Mouse (Mus musculus) induced T-regulatory cell, adult 2 months (primary cell): ENCODE measurements around the gene Cdc6.
"Not testable (repeated sequence)": the region's sequence is repeated elsewhere in the genome, so short reads cannot be mapped to it uniquely, and the experiment has no call there.

Experiments
- DNase-seq: peaks from one replicate; pipeline ENCODE4 v3.0.0-alpha.2; 2012; ENCODE audit warnings: low read depth

Cdc6 gene

DNA sequence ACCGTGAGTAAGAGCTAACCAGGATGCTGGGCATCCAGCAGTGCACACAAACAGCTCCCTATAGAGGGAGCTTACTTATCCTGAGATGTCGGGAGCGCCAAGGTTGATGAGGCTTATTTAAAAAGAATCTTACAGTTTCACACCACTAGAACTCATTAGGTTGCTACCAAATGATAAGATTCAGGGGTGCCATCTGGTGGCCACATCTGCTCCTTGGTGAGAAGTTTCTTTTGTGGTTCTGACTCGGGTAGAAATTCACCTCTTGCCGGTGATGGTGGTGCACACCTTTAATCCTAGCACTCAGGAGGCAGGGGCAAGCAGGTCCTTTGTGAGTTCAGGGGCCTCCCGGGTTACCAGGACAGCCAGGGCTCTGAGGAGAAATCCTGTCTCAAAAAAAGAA, 2.1 kb downstream of the Cdc6 start:
- DNase-seq = peak; percentile 89

DNA sequence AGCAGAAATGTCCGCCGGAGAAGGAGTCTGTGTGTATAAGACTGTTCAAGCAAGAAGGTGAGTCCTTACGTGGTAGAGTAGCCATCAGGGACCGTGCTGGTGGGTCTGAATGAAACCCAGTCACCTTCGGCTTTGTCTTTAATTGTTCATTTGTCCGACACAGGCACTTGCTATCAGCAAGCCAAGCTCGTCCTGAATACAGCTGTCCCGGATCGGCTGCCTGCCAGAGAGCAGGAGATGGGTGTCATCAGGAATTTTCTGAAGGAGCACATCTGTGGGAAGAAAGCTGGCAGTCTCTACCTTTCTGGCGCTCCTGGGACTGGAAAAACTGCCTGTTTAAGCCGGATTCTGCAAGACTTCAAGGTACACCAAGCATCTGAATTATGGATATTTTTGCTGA, 2.8 kb downstream of the Cdc6 start:
- no peak for DNase-seq

DNA sequence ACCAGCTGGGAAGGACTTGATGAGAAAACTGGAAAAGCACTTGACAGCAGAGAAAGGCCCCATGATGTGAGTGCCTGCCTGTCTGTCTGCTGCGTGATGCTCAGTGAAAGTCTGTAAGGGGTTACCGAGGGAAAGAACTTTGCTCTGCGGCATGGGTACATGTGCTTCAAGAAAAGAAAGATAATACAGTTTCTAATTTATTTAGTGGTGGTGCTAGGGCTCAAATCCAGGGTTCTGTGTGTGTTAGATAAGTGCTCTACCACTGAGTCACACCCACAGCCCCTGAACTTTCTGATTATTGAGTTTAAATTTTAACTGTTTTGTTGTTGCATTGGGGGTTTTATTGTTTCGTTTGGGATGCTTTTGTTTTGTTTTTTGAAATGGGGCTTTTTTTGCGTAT, 3.9 kb downstream of the Cdc6 start:
- DNase-seq = no peak

DNA sequence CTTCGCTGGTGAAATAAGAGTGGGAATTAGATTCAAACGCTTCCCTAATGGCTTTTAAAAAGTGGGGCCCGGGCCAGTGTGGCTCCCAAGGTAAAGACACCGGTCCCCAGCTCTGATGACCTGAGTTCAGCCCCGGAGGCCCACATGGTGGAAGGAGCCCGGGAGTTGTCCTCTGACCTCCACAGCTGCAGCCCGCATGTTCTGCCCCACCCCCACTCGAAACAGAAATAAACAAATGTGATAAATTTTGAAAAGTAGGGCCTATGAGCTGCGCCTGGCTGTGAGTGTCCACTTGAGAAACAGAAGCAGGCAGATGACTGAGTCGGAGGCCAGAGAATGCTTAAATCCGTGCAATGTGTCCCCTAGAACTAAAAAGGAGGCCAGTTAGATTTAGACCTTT, 6.6 kb downstream of the Cdc6 start:
- no peak for DNase-seq

DNA sequence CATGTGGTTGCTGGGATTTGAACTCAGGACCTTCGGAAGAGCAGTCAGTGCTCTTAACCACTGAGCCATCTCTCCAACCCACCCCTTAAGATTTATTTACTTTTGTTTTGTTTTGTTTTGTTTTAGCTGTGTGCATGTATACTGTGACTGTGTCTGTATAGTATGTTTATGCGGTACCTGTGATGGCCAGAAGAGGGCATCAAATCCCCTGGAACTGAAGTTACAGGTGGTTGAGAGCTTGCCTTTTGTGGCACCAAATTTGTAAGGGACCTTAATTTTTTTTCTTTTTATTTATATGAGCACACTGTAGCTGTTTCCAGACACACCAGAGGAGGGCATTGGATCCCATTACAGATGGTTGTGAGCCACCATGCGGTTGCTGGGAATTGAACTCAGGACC, 8.8 kb downstream of the Cdc6 start:
- DNase-seq = peak; percentile 78

DNA sequence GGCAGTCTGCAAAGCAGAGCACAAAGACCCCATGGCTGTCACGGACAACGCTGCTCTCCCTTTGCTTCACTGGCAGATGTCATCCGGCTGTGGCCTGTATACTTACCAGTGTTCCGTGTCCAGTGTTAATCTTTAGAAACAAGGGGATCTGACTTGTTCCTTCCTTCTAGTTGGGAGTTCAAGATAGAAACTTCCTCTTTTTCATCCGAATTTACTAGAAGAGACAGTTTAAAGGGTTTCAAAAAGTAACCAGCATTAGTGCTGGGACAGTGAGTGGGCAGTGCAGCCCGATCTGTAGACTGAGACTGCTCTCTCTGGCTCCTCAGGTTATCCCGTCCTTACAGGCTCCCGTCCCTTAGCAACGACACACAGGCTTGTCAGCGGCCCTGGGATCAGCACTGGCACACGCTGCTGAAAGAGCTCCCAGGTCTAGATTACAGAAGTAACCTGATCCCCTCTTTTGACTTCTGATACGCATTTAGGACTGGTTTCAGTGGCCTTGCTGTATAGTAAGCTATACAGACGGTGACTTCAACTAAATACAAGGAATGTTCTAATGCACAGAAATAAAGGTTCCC, 9.9 kb downstream of the Cdc6 start:
- no peak for DNase-seq

DNA sequence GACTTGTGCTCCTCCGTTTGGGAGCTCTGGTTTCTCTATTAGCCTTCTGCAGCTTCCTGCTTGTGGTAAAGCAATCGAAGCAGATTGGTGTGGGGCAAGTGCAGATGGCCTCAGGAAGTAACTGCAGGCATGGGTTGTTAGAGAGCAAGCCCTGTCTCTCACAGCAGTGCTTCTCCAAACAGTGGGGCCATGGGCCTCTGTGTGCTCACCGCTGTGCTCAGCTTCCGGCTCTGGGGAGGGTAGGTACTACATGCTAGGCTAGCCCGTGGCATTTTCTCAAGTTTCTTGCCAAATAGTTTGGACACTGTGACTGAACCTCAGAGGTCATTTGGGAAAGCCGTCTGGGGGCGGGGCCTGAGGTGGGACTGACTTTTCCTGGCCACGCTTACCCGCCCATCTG, 10.6 kb downstream of the Cdc6 start:
- peak; percentile 47 for DNase-seq

DNA sequence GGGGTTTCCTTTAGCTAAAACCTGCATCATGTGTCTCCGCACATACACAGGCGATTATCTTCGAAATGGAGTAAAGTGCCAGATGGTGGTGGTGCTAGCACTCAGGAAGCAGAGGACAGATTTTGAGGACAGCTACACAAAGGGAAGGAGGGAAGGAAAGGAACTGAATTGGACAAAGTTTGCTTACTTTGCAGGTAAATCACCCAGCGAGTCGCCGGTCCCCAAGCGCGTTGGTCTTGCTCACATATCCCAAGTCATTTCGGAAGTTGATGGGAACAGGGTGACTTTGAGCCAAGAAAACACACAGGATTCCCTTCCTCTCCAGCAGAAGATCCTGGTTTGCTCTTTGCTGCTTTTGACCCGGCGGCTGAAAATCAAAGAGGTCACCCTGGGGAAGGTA, 11.4 kb downstream of the Cdc6 start:
- no peak for DNase-seq

DNA sequence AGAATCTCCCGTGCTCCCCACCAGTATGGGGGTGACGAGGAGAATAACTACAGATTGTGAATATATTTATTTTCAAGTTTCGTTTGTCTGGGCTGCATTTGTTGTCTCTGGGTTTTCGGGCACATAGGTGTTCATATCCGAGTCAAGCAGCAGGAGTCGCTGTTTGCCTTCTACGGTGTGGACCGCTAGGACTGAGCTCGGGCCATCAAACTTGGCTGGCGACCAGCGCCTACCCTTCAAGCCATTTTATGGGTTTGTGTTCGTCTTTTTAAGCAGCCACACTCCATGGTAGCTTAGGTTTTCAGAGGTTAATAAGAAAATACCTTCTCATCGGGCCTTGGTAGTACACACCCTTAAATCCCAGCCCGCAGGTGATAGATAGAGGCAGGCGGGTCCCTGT, 14.2 kb downstream of the Cdc6 start:
- not testable (repeated sequence) for DNase-seq

DNA sequence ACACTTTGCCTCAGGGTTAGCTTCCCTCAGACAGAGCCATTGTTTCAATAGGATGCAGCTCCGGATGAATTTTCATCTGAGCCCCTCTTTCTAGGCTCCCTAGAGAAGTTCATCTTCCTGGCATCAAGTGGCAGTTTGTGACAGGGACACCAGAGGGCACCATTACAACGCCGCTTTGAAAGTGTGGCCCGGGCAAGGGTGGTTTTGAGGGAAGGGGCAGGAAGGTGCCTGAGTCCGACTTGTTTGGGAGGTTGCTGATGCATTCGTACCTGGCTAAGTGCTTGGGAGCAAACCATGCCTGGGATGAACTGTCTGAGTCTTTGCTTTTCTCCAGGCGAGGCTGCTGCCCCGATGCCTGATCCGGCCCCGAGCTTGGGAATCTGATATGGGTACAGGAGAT, 14.7 kb downstream of the Cdc6 start:
- peak; percentile 86 for DNase-seq

DNA sequence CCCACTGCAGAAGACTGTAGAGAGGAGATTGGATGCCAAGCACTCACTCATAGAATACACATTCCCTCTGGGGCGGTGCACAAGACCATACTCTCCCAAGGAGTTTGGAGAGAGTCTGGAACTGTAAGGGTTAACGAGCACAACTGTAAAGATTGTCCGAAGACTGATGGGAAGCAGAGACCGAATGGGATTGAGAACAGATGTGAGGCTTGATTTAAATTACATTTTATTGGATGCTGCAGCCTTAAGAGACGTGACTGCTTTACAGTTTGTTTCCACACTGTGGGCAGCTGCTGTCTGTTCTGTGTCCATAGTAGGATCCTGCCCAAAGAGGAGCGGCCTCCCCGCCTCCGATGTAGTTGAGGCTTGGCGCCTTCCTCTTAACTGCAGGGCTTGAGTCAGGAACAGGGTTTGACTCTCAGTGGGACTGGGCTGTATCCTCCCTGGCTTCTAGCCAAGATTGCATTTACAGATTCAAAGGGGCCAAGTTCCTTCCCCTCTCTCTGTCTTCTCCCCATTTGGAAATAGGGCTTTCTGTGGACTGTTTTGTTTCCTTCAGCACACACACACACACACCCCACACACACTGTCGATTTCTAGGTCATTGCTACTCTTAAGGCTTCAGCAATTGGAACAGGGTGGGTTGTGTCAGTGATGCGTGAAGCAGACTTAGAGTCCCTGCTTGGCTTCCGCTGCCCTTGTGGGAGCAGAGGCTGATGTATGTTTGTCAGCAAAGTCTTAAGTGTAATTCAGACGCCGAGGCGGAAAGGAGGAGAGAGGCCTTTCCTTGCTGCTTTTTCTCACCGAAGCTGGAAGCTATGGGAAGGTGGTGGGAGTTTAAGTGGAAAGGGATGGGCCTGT, 15.5 kb downstream of the Cdc6 start:
- not testable (repeated sequence) for DNase-seq

DNA sequence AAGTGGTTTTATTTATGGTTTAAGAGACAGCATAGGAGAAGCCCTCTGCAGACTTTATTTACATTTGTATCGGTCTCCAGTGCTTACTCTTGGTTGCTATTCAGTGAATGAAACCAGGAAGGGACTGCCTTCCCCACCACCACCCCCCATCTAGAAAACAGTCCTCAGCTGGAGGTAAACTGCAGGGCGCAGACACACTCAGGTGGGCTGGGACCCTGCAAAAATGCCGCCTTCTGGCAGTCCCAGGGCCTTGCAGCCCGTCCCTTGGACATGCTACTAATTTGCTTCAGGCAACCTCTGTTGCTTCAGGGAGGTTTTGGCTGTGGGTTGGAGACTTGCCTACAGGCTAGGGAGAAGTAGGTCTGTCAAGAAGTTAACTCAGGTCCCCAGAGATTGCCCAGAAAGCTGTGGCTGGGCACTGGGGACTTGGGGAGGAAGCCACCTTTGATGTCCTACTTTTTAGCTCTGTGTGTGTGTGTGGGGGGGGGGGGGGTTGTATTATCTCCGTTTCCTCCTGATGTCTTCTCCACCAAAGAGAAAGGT, 17.1 kb downstream of the Cdc6 start:
- no peak for DNase-seq

DNA sequence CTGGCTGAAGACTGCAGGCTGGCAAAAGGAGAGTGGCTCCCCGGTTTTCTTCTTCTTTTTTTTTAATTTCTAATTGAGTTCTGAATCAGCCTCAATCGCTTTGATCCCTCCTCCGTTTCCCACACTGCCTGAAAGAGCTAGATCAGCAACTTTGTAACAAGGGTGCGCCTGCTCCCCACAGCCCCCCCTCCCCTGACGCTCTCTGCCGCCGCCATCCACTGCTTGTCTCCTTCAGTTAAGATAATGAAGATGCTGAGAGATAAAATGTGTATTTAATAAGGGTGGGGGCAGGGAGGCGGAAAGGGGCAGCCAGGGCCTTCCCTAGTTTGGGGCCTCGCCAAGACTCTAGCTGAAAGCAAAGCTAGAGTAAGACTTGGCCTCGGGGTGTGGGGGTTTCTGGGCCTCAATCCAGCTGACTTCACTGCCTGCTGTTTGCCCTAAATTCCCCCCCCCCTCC, 17.7 kb downstream of the Cdc6 start:
- peak; percentile 61 for DNase-seq

DNA sequence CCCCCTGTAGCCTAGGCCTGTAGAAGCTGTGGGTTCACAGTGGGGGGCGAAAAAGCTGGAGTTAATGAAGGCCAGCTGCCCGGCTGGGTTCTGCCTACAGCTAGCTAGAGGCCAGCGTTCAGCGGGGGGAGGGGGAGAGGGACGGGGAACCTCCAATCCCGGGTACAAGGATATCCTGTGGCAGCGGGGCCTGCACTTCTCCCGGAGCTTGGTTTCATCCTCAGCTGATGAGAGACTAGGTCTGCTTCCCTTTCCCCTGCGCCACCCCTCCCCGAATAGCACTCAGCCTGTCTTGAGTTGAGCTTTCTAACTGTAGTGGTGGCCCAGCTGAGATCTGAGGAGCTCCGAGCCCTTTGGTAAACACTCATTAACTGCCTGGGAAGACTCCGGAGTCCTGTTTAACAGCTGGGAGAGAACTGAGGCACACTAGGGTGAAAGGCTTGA, 18.3 kb downstream of the Cdc6 start:
- no peak for DNase-seq

DNA sequence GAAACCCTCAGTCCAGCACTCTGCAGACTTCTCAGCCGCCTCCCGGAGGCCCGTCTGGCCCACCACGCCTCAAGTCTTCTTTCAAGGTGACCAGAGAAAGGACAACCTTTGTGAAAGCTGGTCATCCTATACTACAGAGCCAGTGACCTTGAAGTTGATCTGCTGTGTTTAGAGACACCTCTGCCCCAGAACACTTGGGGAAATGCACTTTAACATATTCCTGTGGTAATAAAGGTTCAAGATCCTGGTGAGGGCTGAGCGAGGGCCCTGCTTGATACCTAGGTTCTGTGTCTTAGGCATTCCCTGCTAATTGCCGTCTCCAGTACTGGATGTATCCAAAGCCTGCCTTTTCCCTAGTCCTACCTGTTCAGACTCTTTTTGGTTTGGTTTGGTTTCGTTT, 19.0 kb downstream of the Cdc6 start:
- DNase-seq = no peak

DNA sequence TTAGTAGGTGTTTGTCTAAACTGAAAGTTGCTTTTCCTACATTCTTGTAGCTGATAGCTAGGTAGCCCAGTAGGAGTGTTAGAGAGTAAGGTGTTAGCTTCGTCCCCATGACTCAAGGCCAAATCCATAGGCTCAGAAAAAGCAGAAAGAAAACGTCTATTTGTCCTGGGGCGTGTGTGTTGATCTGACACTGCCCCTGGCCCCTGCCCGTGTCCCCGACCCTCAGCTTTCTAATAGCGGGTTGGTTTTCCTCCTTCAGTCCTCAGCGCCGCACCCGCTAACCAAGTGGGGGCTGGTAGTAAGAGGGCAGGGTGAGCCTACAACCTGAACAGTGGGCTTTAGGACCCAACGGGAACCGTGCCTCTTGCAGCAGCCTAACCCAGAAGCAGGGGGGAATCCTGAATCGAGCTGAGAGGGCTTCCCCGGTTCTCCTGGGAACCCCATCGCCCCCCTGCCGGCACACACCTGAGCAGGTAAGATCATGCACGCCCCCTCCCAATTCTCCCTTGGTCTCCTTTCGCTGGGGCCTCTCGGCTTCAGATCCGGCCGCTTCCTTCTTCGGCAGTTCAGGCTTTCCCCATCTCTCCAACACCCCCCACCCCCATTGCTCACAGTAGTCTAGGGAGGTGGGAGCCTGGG, 20.0 kb downstream of the Cdc6 start, which contains the start of gene Rara:
TSS of gene Rara (plus strand) at position 381 of the 639 bp plus-strand sequence.
- DNase-seq = no peak

DNA sequence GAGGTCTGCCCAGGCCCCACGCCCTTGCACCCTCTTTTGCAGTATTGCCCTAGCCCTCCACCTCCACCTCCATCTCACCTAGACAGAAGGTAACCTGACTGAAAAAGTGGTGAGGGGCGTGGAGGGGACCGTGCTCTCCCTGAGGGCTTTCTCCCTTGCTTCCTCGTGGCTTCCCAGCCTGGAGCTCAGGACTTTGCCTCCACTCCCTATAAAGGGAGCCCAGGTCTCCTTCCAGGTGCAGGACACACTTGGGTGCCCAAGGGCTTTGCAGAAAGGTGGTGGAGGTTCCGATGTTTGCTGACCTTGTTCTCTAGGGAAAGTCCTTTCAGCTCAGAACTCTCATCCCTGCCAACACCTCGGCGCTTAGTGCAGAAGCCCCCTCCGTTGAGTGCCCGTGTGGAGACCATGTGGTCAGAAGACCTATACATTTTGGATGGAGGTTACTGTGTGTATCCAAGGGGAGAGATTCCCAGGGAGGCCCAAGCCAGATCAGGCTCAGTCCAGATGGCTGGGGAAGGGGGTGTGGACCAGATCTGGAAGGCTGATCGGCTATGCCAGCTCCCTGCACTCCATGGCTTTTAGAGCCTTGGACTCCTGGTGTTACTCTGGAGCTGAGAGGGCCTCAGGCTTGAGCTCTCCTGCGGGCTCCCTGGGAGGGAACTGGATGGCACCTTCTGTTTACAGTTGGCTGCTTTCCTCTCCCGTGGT, 20.7 kb downstream of the Cdc6 start:
- DNase-seq = no peak

DNA sequence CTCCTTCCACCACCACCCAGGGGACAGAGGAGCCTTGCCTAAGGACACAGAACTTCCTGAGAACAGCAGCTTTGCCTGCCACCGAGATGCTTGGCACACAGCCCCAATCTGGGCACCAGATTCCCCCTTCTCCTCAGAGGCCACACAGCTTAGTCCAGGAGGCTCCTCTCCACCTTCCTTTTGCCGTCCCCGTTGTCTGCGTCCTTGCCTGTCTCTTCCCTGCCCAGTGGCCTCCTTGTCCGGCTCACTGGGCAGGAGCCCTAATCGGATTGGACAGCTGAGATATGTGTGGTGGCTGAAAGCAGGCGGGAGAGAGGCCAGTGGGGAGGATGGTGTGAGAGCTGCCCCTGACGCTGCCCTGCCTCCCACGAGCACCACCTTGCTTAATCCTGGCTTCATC, 21.9 kb downstream of the Cdc6 start:
- DNase-seq = no peak

DNA sequence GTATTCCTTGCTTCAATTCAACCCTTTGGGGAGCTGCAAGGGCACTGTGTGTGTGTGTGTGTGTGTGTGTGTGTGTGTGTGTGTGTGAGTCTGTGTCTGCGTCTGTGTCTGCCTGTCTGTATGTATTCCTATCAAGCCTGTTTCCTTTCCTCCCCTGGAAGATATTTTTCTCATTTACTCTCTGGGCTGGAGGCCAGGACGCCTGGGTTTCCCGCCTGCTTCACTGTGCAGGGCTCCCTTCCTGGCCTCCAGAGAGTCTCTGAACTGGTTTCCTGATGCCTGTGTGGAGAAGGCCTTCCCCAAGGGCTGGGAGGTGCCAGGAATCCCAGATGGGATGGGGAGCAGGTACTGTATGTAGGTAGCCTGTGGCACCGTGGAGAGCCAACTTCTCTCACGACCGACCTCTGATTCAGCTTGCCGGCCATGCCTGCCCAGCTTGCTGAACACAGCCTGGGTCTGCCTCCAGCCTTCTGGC, 22.6 kb downstream of the Cdc6 start:
- no peak for DNase-seq

DNA sequence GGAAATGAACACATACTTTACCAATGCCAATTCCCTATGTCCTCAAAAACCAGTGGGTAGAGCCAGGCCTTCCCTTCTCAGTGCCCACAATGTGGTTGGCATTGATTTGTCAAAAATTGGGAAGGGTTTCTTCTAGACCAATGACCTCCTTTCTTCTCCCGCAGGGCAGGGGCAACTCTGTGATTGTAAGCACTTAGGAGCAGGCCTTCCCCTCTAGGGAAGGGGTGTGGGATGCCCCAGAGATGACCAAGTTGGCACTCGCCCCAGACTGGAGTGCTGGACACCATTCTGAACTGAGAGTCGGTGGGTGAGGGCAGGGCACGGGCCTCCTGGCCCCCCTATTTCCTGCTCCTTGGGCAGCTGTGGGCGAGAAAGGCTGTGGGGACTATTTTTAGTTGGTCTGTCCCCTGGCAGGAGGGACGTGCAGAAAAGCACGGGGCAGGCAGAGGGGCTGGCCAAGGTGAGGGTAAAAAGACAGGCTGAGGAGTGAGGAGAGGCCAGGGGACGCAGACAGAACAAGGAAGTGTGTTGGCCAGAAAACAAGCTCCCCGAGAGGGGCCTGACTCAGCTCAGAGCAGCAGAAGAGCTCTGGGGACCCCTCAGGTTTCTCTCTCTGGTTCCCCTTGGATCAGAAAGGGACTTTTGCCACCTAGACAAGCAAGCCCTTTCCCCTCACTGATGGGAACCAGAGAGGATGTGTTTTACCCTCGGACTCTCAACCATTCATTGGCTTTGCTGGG, 23.3 kb downstream of the Cdc6 start:
- DNase-seq = no peak
